Mouse (Mus musculus): ENCODE measurements around the gene Rasa3. TPM values are rescaled to one million over a fixed set of nuclear protein-coding genes. Genes with fewer than 3 reads are reported as not detected.

The Rasa3 gene
- polyA plus RNA-seq, 1 experiment from 2014 or later: 11.4 TPM

- Histone ChIP-seq H3K9ac (replicated peaks) (no peak overlapping the region), H3K27ac (ENCODE audit: low read depth) (no peak overlapping the region), H3K36me3 (replicated peaks; ENCODE audit: insufficient read depth, low read length) (no peaks in the 10 kb centered on the region), H3K4me3 (ENCODE audit: low read depth, low read length) (no peak overlapping the region), H3K9me3 (ENCODE audit: low read length) (no peaks in the 10 kb centered on the region), H3K27me3 (ENCODE audit: insufficient read depth, low read length) (no peaks in the 10 kb centered on the region), H3K4me2 (ENCODE audit: low read depth, low read length) (no peak overlapping the region), H3K4me1 (ENCODE audit: insufficient read depth) (peaks cover 4% of the 10 kb centered on the region)
- WGBS (ENCODE audit: insufficient replicate concordance): 73% methylated on average over 4 of the region's 4 CpGs
- ATAC-seq (no peak), DNase-seq (no peak)
- no peak for TF ChIP-seq CTCF (IDR thresholded peaks at IDR 0.05; ENCODE audit: low read depth)
- no peak for TF ChIP-seq EP300 (IDR thresholded peaks at IDR 0.05; ENCODE audit: low read depth)
Measured at GRCm38 (mm10) chr8:13704301-13704700, 26.9 kb upstream of the Rasa3 start.

GRCm38 (mm10) chr8:13703756-13704155 is 26.4 kb upstream of the Rasa3 start:
- Histone ChIP-seq H3K36me3 (replicated peaks; ENCODE audit: insufficient read depth, low read length) (no peaks in the 10 kb centered on the region), H3K4me1 (ENCODE audit: insufficient read depth) (peaks cover 9% of the 10 kb centered on the region), H3K9me3 (ENCODE audit: low read length) (no peaks in the 10 kb centered on the region), H3K4me2 (ENCODE audit: low read depth, low read length) (no peak overlapping the region), H3K9ac (replicated peaks) (no peak overlapping the region), H3K27me3 (ENCODE audit: insufficient read depth, low read length) (no peaks in the 10 kb centered on the region), H3K4me3 (ENCODE audit: low read depth, low read length) (no peak overlapping the region), H3K27ac (ENCODE audit: low read depth) (no peak overlapping the region)
- DNase-seq (no peak), ATAC-seq (no peak)
- TF ChIP-seq CTCF (IDR thresholded peaks at IDR 0.05; ENCODE audit: low read depth) (no peak), EP300 (IDR thresholded peaks at IDR 0.05; ENCODE audit: low read depth) (no peak)
- WGBS (ENCODE audit: insufficient replicate concordance): 62% methylated on average over 6 of the region's 6 CpGs

GRCm38 (mm10) chr8:13702755-13703154 is 25.4 kb upstream of the Rasa3 start:
- no peak for ATAC-seq
- H3K36me3 ChIP-seq (replicated peaks; ENCODE audit: insufficient read depth, low read length): no peaks in the 10 kb centered on the region
- WGBS (ENCODE audit: insufficient replicate concordance): 35% methylated on average over 4 of the region's 4 CpGs

GRCm38 (mm10) chr8:13699323-13699949 is 22.0 kb upstream of the Rasa3 start:
- Histone ChIP-seq H3K27ac (ENCODE audit: low read depth) (no peak overlapping the region), H3K4me2 (ENCODE audit: low read depth, low read length) (no peak overlapping the region), H3K27me3 (ENCODE audit: insufficient read depth, low read length) (no peaks in the 10 kb centered on the region), H3K4me1 (ENCODE audit: insufficient read depth) (peaks cover 14% of the 10 kb centered on the region), H3K36me3 (replicated peaks; ENCODE audit: insufficient read depth, low read length) (no peaks in the 10 kb centered on the region), H3K9me3 (ENCODE audit: low read length) (no peaks in the 10 kb centered on the region), H3K4me3 (ENCODE audit: low read depth, low read length) (no peak overlapping the region), H3K9ac (replicated peaks) (no peak overlapping the region)
- 0 out of 2 replicates have a peak, but pooled peaks have one; percentile 33 for ATAC-seq
- no peak for DNase-seq
- TF ChIP-seq EP300 (IDR thresholded peaks at IDR 0.05; ENCODE audit: low read depth) (no peak; the same call in 1 of the 2 replicates), CTCF (IDR thresholded peaks at IDR 0.05; ENCODE audit: low read depth) (no peak)
- WGBS (ENCODE audit: insufficient replicate concordance): 48% methylated on average over 5 of the region's 5 CpGs

More at GRCm38 (mm10) chr8:13702755-13703154, 25.4 kb upstream of the Rasa3 start:
- no peaks in the 10 kb centered on the region for H3K27me3 ChIP-seq (ENCODE audit: insufficient read depth, low read length)
- H3K9ac ChIP-seq (replicated peaks): no peak overlapping the region
- H3K4me3 ChIP-seq (ENCODE audit: low read depth, low read length): no peak overlapping the region
- no peak overlapping the region for H3K27ac ChIP-seq (ENCODE audit: low read depth)
- no peaks in the 10 kb centered on the region for H3K9me3 ChIP-seq (ENCODE audit: low read length)
- peaks cover 14% of the 10 kb centered on the region for H3K4me1 ChIP-seq (ENCODE audit: insufficient read depth)
- H3K4me2 ChIP-seq (ENCODE audit: low read depth, low read length): no peak overlapping the region
- no peak for DNase-seq
- TF ChIP-seq CTCF (IDR thresholded peaks at IDR 0.05; ENCODE audit: low read depth): no peak
- no peak for TF ChIP-seq EP300 (IDR thresholded peaks at IDR 0.05; ENCODE audit: low read depth)

DNA sequence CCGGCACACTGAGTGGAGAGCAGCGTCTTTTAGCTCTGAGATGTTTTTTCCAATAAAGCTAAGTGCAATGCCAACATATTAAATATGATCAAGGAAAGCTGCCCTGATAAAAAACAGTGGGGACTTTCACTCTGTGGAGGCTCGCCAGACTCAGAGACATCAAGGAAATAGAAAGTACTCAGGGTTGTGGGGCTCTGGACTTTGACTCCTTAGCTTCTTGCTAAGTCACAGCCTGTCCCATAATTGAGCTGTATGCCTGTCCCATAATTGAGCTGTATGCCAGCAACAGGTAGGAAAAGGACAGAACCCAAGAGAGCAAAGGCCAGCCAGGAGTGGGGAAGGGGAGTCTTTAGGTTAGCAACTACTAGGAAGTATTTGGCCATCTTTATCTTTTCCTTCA is 20.9 kb upstream of the Rasa3 start:
- no peaks in the 10 kb centered on the region for H3K9me3 ChIP-seq (ENCODE audit: low read length)
- DNase-seq: no peak
- H3K9ac ChIP-seq (replicated peaks): no peak overlapping the region
- ATAC-seq: no peak
- H3K36me3 ChIP-seq (replicated peaks; ENCODE audit: insufficient read depth, low read length): no peaks in the 10 kb centered on the region
- no peak overlapping the region for H3K27ac ChIP-seq (ENCODE audit: low read depth)
- H3K4me2 ChIP-seq (ENCODE audit: low read depth, low read length): no peak overlapping the region
- TF ChIP-seq EP300 (IDR thresholded peaks at IDR 0.05; ENCODE audit: low read depth) (no peak), CTCF (IDR thresholded peaks at IDR 0.05; ENCODE audit: low read depth) (no peak)
- peaks cover 14% of the 10 kb centered on the region for H3K4me1 ChIP-seq (ENCODE audit: insufficient read depth)
- H3K27me3 ChIP-seq (ENCODE audit: insufficient read depth, low read length): no peaks in the 10 kb centered on the region
- WGBS (ENCODE audit: insufficient replicate concordance): 64% methylated on average over 3 of the region's 3 CpGs
- H3K4me3 ChIP-seq (ENCODE audit: low read depth, low read length): no peak overlapping the region

GRCm38 (mm10) chr8:13697681-13698080 is 20.3 kb upstream of the Rasa3 start:
- Histone ChIP-seq H3K4me3 (ENCODE audit: low read depth, low read length) (no peak overlapping the region), H3K9me3 (ENCODE audit: low read length) (no peaks in the 10 kb centered on the region), H3K9ac (replicated peaks) (no peak overlapping the region), H3K4me1 (ENCODE audit: insufficient read depth) (peaks cover 14% of the 10 kb centered on the region), H3K27ac (ENCODE audit: low read depth) (no peak overlapping the region), H3K4me2 (ENCODE audit: low read depth, low read length) (no peak overlapping the region), H3K36me3 (replicated peaks; ENCODE audit: insufficient read depth, low read length) (no peaks in the 10 kb centered on the region), H3K27me3 (ENCODE audit: insufficient read depth, low read length) (no peaks in the 10 kb centered on the region)
- ATAC-seq (no peak), DNase-seq (no peak)
- WGBS (ENCODE audit: insufficient replicate concordance): 58% methylated on average over 8 of the region's 8 CpGs
- TF ChIP-seq CTCF (IDR thresholded peaks at IDR 0.05; ENCODE audit: low read depth): no peak
